In genomic region chr16:23982891-23983588, GRCm38 (mm10) we compare ENCODE assay signal across 8 mouse cellular contexts. TPM values are rescaled to one million over a fixed set of nuclear protein-coding genes. Genes with fewer than 3 reads are reported as not detected.
DNase-seq lines count a peak whose midpoint lies in the region; ATAC-seq and TF ChIP-seq lines count a peak whose summit lies in the region.

No protein-coding gene starts in this region.

- peak; percentile 85 for DNase-seq in cerebellum, adult 11 months
- peak; percentile 73 for DNase-seq in embryo, embryonic 10.5 days (ENCODE audit: low spot score)
- DNase-seq in heart, adult 2 months: peak; percentile 82 to 85
- DNase-seq in kidney, adult 8-10 months: peak; percentile 60 to 75
- peak; percentile 65 to 67 for DNase-seq in thymus, adult 18-20 months

- intact Hi-C loops in heart, adult 2 months (cut with DNase I): loop anchor here (1.0 to 10.0 kb wide), 5 partner anchors 582 to 1280 kb away; no protein-coding TSS in a partner anchor

- H3K9ac ChIP-seq in heart, adult 2 months (ENCODE audit: low read depth, low read length): peak overlapping the region; percentile 59
- 0 out of 2 replicates have a peak overlapping the region, but pooled peaks have one; percentile 6 for H3K9ac ChIP-seq in liver, embryonic 12.5 days
- peak overlapping the region; percentile 25 for H3K9ac ChIP-seq in neural tube, embryonic 14.5 days (replicated peaks; ENCODE audit: low read depth, low read length)

- peak overlapping the region; percentile 76 for H3K4me2 ChIP-seq in liver, embryonic 12.5 days
- peak overlapping the region; percentile 79 for H3K4me2 ChIP-seq in neural tube, embryonic 14.5 days (ENCODE audit: low read depth, low read length)

- H3K4me1 ChIP-seq in heart, adult 2 months (ENCODE audit: control insufficient read depth, insufficient read depth, low read length): peaks cover 7% of the 10 kb centered on the region
- H3K4me1 ChIP-seq in liver, embryonic 12.5 days: peaks cover 51% of the 10 kb centered on the region
- peaks cover 31% of the 10 kb centered on the region for H3K4me1 ChIP-seq in neural tube, embryonic 14.5 days (ENCODE audit: control insufficient read depth, insufficient read depth, low read length)

- peak overlapping the region; percentile 52 for H3K4me3 ChIP-seq in heart, adult 2 months
- H3K4me3 ChIP-seq in liver, embryonic 12.5 days: peak overlapping the region; percentile 51
- peak overlapping the region; percentile 37 for H3K4me3 ChIP-seq in neural tube, embryonic 14.5 days (ENCODE audit: low read depth, low read length)

- peak overlapping the region; percentile 99 for H3K27ac ChIP-seq in heart, adult 2 months
- H3K27ac ChIP-seq in liver, embryonic 12.5 days: no peak overlapping the region
- H3K27ac ChIP-seq in neural tube, embryonic 14.5 days (ENCODE audit: low read depth, low read length): no peak overlapping the region

- H3K27me3 ChIP-seq in heart, adult 2 months (ENCODE audit: control insufficient read depth, insufficient read depth, low read length): no peaks in the 10 kb centered on the region; the same call in 1 of the 2 replicates
- peaks cover 91% of the 10 kb centered on the region for H3K27me3 ChIP-seq in liver, embryonic 12.5 days (replicated peaks)
- peaks cover 19% of the 10 kb centered on the region for H3K27me3 ChIP-seq in neural tube, embryonic 14.5 days (ENCODE audit: control insufficient read depth, insufficient read depth, low read length)

- no peak for ATAC-seq in cerebellum, adult (ENCODE audit: insufficient number of reproducible peaks, low FRiP score, low TSS enrichment)
- no peak for ATAC-seq in liver, embryonic 12.5 days
- ATAC-seq in neural tube, embryonic 14.5 days (ENCODE audit: low read depth): peak; percentile 16; the same call in 1 of the 2 replicates

- no peaks in the 10 kb centered on the region for H3K79me2 ChIP-seq in heart, adult 2 months (replicated peaks; ENCODE audit: control insufficient read depth, insufficient read depth, low read length)

- peak; percentile 85 for TF ChIP-seq CTCF in heart, adult 2 months (IDR thresholded peaks at IDR 0.05)

- no peak for TF ChIP-seq EP300 in heart, adult 2 months (IDR thresholded peaks at IDR 0.05; ENCODE audit: insufficient read depth, low read depth, low read length)

- TF ChIP-seq POLR2A in heart, adult 2 months (IDR thresholded peaks at IDR 0.05; ENCODE audit: insufficient read depth, low read depth, low read length): no peak

- under 1% methylated on average over 33 of the region's 33 CpGs for WGBS in heart, adult 2 months
- under 1% methylated on average over 33 of the region's 33 CpGs for WGBS in liver, embryonic 12.5 days (ENCODE audit: insufficient replicate concordance)
- under 1% methylated on average over 33 of the region's 33 CpGs for WGBS in neural tube, embryonic 14.5 days

- H3K9me3 ChIP-seq in liver, embryonic 12.5 days (replicated peaks): no peaks in the 10 kb centered on the region
- no peaks in the 10 kb centered on the region for H3K9me3 ChIP-seq in neural tube, embryonic 14.5 days (ENCODE audit: control insufficient read depth, low read length)

- H3K36me3 ChIP-seq in heart, adult 2 months (ENCODE audit: control insufficient read depth, insufficient read depth, low read length): no peaks in the 10 kb centered on the region; the same call in 1 of the 2 replicates
- H3K36me3 ChIP-seq in liver, embryonic 12.5 days: no peaks in the 10 kb centered on the region
- H3K36me3 ChIP-seq in neural tube, embryonic 14.5 days (ENCODE audit: control insufficient read depth, insufficient read depth, low read length): no peaks in the 10 kb centered on the region

RNA-seq across cellular contexts. Expression of gene Gm37419, which starts 5.2 kb away (rescaled TPM):
- total RNA-seq in heart, adult 2 months (2021): not detected
- polyA plus RNA-seq in heart, adult 2 months (2012; rRNA removed): not detected in 2 replicates
- not detected in 2 replicates for polyA plus RNA-seq in liver, embryonic 12.5 days (2016; fragmentation: Nextera tagmentation; extraction: Ambion mirVana)
- not detected in 2 replicates for polyA plus RNA-seq in neural tube, embryonic 14.5 days (2014; fragmentation: Nextera tagmentation; extraction: Ambion mirVana)

RNA-seq across cellular contexts. Expression of gene Bcl6, which starts 5.6 kb away (rescaled TPM):
- 10 to 100 TPM; 15.4 to 21.7 TPM for total RNA-seq in heart, adult 2 months (2021)
- 16.5 and 17.8 TPM in 2 replicates for polyA plus RNA-seq in heart, adult 2 months (2012; rRNA removed)
- 0.12 and 0.19 TPM in 2 replicates for polyA plus RNA-seq in liver, embryonic 12.5 days (2016; fragmentation: Nextera tagmentation; extraction: Ambion mirVana)
- polyA plus RNA-seq in neural tube, embryonic 14.5 days (2014; fragmentation: Nextera tagmentation; extraction: Ambion mirVana): 0.50 and 0.72 TPM in 2 replicates

RNA-seq across cellular contexts. Expression of gene Rtp2, which starts 50.8 kb away (rescaled TPM):
- total RNA-seq in heart, adult 2 months (2021): not detected
- not detected in 2 replicates for polyA plus RNA-seq in heart, adult 2 months (2012; rRNA removed)
- polyA plus RNA-seq in liver, embryonic 12.5 days (2016; fragmentation: Nextera tagmentation; extraction: Ambion mirVana): not detected in 2 replicates
- not detected in 2 replicates for polyA plus RNA-seq in neural tube, embryonic 14.5 days (2014; fragmentation: Nextera tagmentation; extraction: Ambion mirVana)

Comparison
In these comparisons a context has a peak if more than half of its experiments do, and no peak if none do; other contexts are left out.
1. H3K9ac ChIP-seq: peak in every context shown above with its lines; median percentile 59 in heart, adult 2 months; 25 in neural tube, embryonic 14.5 days; 6 in liver, embryonic 12.5 days.
2. RNA of gene Bcl6, which starts 5.6 kb away (polyA plus RNA-seq): 16.5 to 17.8 TPM in heart, adult 2 months; 0.50 to 0.72 TPM in neural tube, embryonic 14.5 days and 0.12 to 0.19 TPM in liver, embryonic 12.5 days; every median in the first group is over 10 times any median in the second.
3. Peak in every context shown above with its lines, with median percentiles within 50 percentile points of each other: DNase-seq and H3K4me3 ChIP-seq.